Mouse (Mus musculus) intestine, postnatal 0 days (tissue): ENCODE data around the gene Fndc1. TPM values are rescaled to one million over a fixed set of nuclear protein-coding genes. Genes with fewer than 3 reads are reported as not detected.

Source experiments
- ATAC-seq: fragments of 200-750 bp; cut with Nextera tagmentation; 2 replicates; pipeline ENCODE4 v1.8.0; 2017; ENCODE audit warnings: mild to moderate bottlenecking, moderate TSS enrichment, moderate library complexity
- H3K27ac ChIP-seq: fragments of 300-500 bp; sonication (generic); 2 replicates; pipeline ENCODE4 v1.5.1; 2014; ENCODE audit warnings: mild to moderate bottlenecking, low read depth, low read length, moderate library complexity
- H3K27me3 ChIP-seq: fragments of 300-500 bp; sonication (generic); replicated peaks from 2 replicates; pipeline ENCODE4 v1.6.1; 2014; ENCODE audit warnings: low read length, mixed read lengths; ENCODE audit not compliant: control insufficient read depth, insufficient read depth
- H3K36me3 ChIP-seq: fragments of 300-500 bp; sonication (generic); 2 replicates; pipeline ENCODE4 v1.6.1; 2014; ENCODE audit warnings: mild to moderate bottlenecking, moderate library complexity; ENCODE audit not compliant: control insufficient read depth, insufficient read depth
- H3K4me1 ChIP-seq: fragments of 300-500 bp; sonication (generic); replicated peaks from 2 replicates; pipeline ENCODE4 v1.6.1; 2014; ENCODE audit warnings: antibody characterized with exemption, low read length, mixed read lengths; ENCODE audit not compliant: control insufficient read depth, insufficient read depth
- H3K4me2 ChIP-seq: fragments of 300-500 bp; sonication (generic); replicated peaks from 2 replicates; pipeline ENCODE4 v1.6.1; 2014; ENCODE audit warnings: low read depth, mild to moderate bottlenecking, moderate library complexity
- H3K4me3 ChIP-seq: fragments of 300-500 bp; sonication (generic); 2 replicates; pipeline ENCODE4 v1.5.1; 2014; ENCODE audit warnings: low read depth, low read length
- H3K9ac ChIP-seq: fragments of 300-500 bp; sonication (generic); 2 replicates; pipeline ENCODE4 v1.6.1; 2014; ENCODE audit warnings: mild to moderate bottlenecking, low read depth, low read length
- H3K9me3 ChIP-seq: fragments of 300-500 bp; sonication (generic); 2 replicates; pipeline ENCODE4 v1.6.1; 2016; ENCODE audit warnings: mixed run types; ENCODE audit not compliant: control insufficient read depth
- CTCF ChIP-seq: sonication (generic); IDR thresholded peaks from 2 replicates; pipeline ENCODE4 v1.5.1; 2016; ENCODE audit warnings: low read depth, mild to moderate bottlenecking, control low read depth, antibody characterized with exemption, moderate library complexity
- WGBS: fragments of 180-500 bp; shearing (Covaris S2); extraction: QIAGEN DNeasy Blood & Tissue Kit; methylation state at CpG from one replicate; pipeline ENCODE4 v1.1.7; 2014; 5-methylcytosine and 5-hydroxymethylcytosine counted together
- polyA plus RNA-seq: library from polyadenylated mRNA; unstranded; fragments of >200 nt; fragmentation: Nextera tagmentation; extraction: Ambion mirVana; gene quantifications from 2 replicates; pipeline ENCODE4 v1.2.1, GENCODE M21; 2015

Gene Fndc1
- polyA plus RNA-seq, 1 experiment from 2014 or later: 15.7 TPM

DNA sequence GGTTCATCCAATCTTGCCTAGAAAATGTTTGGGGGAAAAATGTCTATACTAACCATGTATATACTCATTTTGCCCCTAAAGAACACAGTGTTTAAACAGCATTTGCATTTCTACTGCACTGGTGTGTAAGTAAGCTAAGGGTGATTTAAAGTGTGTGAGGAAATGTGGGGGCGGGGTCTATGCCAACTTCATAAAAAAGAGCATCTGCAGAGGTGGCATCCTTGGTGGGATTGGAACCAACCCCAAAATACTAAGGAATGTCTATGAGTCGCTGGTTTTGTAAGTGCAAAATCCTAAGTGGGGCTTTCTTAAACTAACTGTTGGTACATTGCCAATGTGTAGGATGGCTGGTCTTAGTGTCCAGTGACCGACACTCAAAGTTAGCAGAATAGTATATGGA, 53.0 kb downstream of the Fndc1 start:
- no peak for ATAC-seq
- H3K4me1 ChIP-seq: no peaks in the 10 kb centered on the region
- no peak for TF ChIP-seq CTCF
- H3K36me3 ChIP-seq: no peaks in the 10 kb centered on the region
- WGBS: 79% methylated on average over 3 of the region's 3 CpGs
- H3K9me3 ChIP-seq: no peaks in the 10 kb centered on the region
- no peaks in the 10 kb centered on the region for H3K27me3 ChIP-seq
- H3K4me3 ChIP-seq: no peak overlapping the region
- no peak overlapping the region for H3K4me2 ChIP-seq
- H3K27ac ChIP-seq: no peak overlapping the region
- no peak overlapping the region for H3K9ac ChIP-seq

DNA sequence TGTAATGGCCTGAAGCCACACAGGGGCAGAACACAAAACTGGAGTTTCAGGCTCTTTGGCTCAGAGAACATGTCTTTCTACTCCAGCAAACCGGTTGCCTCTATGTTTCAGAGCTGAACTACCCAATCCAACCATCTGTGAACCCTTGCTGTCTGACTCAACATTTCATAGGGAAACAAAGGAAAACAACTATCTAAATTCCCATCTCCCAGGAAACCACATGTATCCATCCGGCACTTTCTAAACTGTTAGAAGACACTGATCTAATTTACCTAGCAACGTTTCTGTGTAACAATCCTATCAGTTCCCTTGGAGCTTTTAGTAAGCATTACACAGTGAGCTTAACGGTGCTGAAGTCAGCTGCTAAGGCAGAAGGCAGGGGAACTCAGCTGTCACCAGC, 67.3 kb downstream of the Fndc1 start:
- Histone ChIP-seq H3K4me1 (no peaks in the 10 kb centered on the region), H3K9ac (no peak overlapping the region), H3K4me3 (no peak overlapping the region), H3K9me3 (no peaks in the 10 kb centered on the region), H3K27ac (no peak overlapping the region), H3K36me3 (no peaks in the 10 kb centered on the region), H3K27me3 (no peaks in the 10 kb centered on the region), H3K4me2 (no peak overlapping the region)
- 80% methylated on average over 4 of the region's 4 CpGs for WGBS
- TF ChIP-seq CTCF: no peak
- no peak for ATAC-seq

DNA sequence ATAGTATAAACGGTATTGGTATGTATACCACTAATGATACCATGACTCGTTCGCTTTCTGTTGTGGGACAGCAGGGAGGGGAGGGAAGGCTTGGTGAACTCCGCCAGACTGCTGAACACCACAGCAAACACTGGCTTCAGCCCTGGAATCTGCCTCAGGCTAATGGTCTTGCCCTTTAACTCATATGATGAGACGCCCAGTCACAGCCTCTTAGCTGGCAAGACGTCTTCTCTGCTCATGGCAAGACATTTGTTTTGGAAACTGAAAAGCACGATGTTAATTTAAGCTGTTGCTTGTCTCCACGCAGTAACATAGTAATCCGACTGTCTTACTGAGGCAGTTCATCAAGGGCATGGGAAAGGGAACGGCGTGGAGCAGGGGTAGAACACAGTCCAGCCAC, 72.1 kb downstream of the Fndc1 start:
- Histone ChIP-seq H3K27ac (no peak overlapping the region), H3K9me3 (no peaks in the 10 kb centered on the region), H3K27me3 (no peaks in the 10 kb centered on the region), H3K9ac (no peak overlapping the region), H3K4me2 (no peak overlapping the region), H3K4me3 (no peak overlapping the region), H3K4me1 (no peaks in the 10 kb centered on the region), H3K36me3 (no peaks in the 10 kb centered on the region)
- WGBS: 79% methylated on average over 11 of the region's 11 CpGs
- ATAC-seq: no peak
- no peak for TF ChIP-seq CTCF

DNA sequence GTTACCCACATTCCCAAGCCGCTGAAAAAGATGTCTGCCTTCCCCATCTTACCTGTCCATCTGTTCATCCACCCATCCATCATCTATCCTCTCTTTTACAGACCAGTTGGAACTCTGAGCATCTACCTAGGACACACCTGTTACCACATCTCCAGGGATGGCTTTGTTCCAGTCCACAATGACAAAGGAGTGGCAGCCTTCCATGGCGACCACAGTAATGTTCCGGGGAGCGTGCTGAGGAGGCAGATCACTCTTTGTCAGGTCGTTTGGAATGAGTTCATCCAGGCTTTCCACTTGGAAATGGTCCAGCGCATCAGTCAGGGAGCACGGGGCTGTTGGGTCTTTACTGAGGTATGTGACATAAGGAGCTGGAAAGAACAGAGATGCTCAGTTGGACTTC, 73.7 kb downstream of the Fndc1 start:
- Histone ChIP-seq H3K27me3 (no peaks in the 10 kb centered on the region), H3K27ac (no peak overlapping the region), H3K4me1 (no peaks in the 10 kb centered on the region), H3K9ac (no peak overlapping the region), H3K9me3 (no peaks in the 10 kb centered on the region), H3K4me2 (no peak overlapping the region), H3K4me3 (no peak overlapping the region), H3K36me3 (no peaks in the 10 kb centered on the region)
- ATAC-seq: no peak
- TF ChIP-seq CTCF: no peak
- 67% methylated on average over 7 of the region's 7 CpGs for WGBS

DNA sequence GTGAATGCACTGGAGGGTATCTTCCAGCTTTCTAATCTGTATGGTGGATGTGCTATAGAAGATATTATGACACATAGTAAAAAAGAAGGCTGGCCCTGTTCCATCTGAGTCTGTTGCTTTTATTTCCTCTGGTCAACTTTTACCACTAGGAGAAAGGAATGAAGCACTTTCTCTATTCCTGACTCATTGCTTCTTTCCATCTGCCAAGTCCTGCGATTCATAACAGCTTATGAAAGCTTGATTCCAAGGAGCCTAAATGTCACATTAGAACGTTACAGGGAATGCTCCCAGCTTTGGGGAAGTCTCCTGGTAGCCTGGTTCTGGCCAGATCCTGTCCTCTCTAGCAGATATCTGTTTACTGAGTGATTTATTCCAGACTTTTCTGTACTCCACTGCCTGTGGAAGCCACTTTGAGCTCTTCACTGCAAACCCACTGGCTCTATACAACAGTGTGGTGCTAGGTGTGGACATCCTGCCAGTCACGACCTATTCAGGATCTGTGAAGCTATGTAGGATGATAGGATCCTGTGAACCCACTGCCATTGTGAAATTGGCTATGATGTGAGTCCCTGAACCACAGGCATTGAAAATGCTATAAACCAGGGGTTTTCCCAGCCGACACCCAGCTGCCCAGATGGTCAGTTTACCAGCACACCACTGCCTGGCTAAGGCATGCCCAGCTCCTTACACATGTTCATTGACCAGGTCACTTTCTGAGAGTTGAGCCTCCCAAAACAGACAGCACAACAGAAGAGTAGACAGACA, 77.9 kb downstream of the Fndc1 start:
- Histone ChIP-seq H3K27me3 (no peaks in the 10 kb centered on the region), H3K4me3 (no peak overlapping the region), H3K4me1 (no peaks in the 10 kb centered on the region), H3K4me2 (no peak overlapping the region), H3K9ac (no peak overlapping the region), H3K9me3 (no peaks in the 10 kb centered on the region), H3K36me3 (no peaks in the 10 kb centered on the region), H3K27ac (no peak overlapping the region)
- TF ChIP-seq CTCF: no peak
- no peak for ATAC-seq
- WGBS: 76% methylated on average over 4 of the region's 4 CpGs

DNA sequence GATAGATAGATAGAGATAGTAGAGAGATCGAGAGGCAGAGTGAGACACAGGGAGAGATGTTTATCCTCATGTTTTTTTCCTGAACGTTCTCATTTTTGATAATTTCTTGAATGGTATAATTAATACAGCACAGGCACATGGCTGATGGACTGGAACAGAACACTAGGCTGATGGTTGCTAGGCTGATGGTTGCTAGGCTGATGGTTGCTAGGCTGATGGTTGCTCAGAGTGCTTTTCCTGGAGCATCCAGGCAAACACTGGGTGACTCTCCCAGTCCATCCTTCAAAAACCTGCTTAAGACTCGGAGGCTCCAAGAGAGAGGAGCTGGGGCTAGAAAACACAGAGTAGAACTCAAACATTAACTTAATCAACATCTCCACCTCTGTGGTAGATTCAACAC, 80.3 kb downstream of the Fndc1 start:
- H3K4me3 ChIP-seq: no peak overlapping the region
- H3K27ac ChIP-seq: no peak overlapping the region
- H3K9me3 ChIP-seq: no peaks in the 10 kb centered on the region
- H3K36me3 ChIP-seq: no peaks in the 10 kb centered on the region
- H3K4me1 ChIP-seq: no peaks in the 10 kb centered on the region
- ATAC-seq: no peak
- WGBS: 80% methylated on average over 3 of the region's 3 CpGs
- H3K4me2 ChIP-seq: no peak overlapping the region
- TF ChIP-seq CTCF: no peak
- no peak overlapping the region for H3K9ac ChIP-seq
- H3K27me3 ChIP-seq: no peaks in the 10 kb centered on the region
